Mouse (Mus musculus) C2C12 (cell line): ENCODE measurements around the gene Trim11.

Source experiments
- CTCF ChIP-seq: IDR thresholded peaks from one replicate; pipeline ENCODE4 v1.5.1; 2011; ENCODE audit not compliant: control insufficient read depth, insufficient read depth, insufficient read length
- USF1 ChIP-seq: IDR thresholded peaks from one replicate; pipeline ENCODE4 v1.6.1; 2011; ENCODE audit warnings: low read depth, mild to moderate bottlenecking, control low read depth, moderate library complexity

GRCm38 (mm10) chr11:58991911-58992310 is 14.0 kb downstream of the Trim11 start:
- TF ChIP-seq CTCF (no peak), USF1 (no peak)
